Mouse (Mus musculus) MEL (cell line): ENCODE data around the gene Cdk2ap2. TPM values are rescaled to one million over a fixed set of nuclear protein-coding genes. Genes with fewer than 3 reads are reported as not detected.
"Not testable (repeated sequence)": the region's sequence is repeated elsewhere in the genome, so short reads cannot be mapped to it uniquely, and the experiment has no call there.

Experiments used
- DNase-seq: peaks from one replicate; pipeline ENCODE4 v3.0.0; 2011; ENCODE audit warnings: low read depth, low spot score
- H3K27ac ChIP-seq: 2 replicates; pipeline ENCODE4 v1.5.1; 2012; ENCODE audit warnings: low read depth, mild to moderate bottlenecking, control low read depth, low read length, moderate library complexity; ENCODE audit not compliant: control insufficient read depth
- H3K27me3 ChIP-seq, 2 experiments: fragments of 150-350 bp in 1 of 2; sonication (generic) in 1 of 2; 2 replicates each; pipeline ENCODE4 v1.6.1; 2012; ENCODE audit warnings: low read length in 2 of 2, mild to moderate bottlenecking in 2 of 2, improper control_type of control experiment in 1 of 2, moderate library complexity in 1 of 2; ENCODE audit not compliant: insufficient read depth in 2 of 2, control insufficient read depth in 1 of 2
- H3K36me3 ChIP-seq, 2 experiments: 2 replicates each; pipeline ENCODE4 v1.6.1; 2012 to 2014; ENCODE audit warnings: low read length in 2 of 2, improper control_type of control experiment in 1 of 2, inconsistent platforms in 1 of 2, mild to moderate bottlenecking in 1 of 2; ENCODE audit not compliant: insufficient read depth in 2 of 2, control insufficient read depth in 1 of 2
- H3K4me1 ChIP-seq, 2 experiments: fragments of 150-350 bp in 1 of 2; sonication (generic) in 1 of 2; 2 replicates each; pipeline ENCODE4 v1.6.1; 2012; ENCODE audit warnings: low read length in 2 of 2, improper control_type of control experiment in 1 of 2, mild to moderate bottlenecking in 1 of 2; ENCODE audit not compliant: insufficient read depth in 2 of 2, control insufficient read depth in 1 of 2
- H3K4me3 ChIP-seq, 2 experiments: fragments of 150-350 bp in 1 of 2; sonication (generic) in 1 of 2; 2 replicates each; pipeline ENCODE4 v1.5.1; 2012; ENCODE audit warnings: low read depth in 2 of 2, low read length in 2 of 2, mild to moderate bottlenecking in 2 of 2, moderate library complexity in 2 of 2, control low read depth in 1 of 2, improper control_type of control experiment in 1 of 2; ENCODE audit not compliant: control insufficient read depth in 1 of 2, insufficient read depth in 1 of 2
- H3K79me2 ChIP-seq: 2 replicates; pipeline ENCODE4 v1.6.1; 2012; ENCODE audit warnings: mild to moderate bottlenecking, low read length, moderate library complexity; ENCODE audit not compliant: control insufficient read depth, poor library complexity, insufficient read depth
- H3K9ac ChIP-seq: 2 replicates; pipeline ENCODE4 v1.6.1; 2012; ENCODE audit warnings: low read depth, mild to moderate bottlenecking, control low read depth, low read length, moderate library complexity; ENCODE audit not compliant: control insufficient read depth, poor library complexity, severe bottlenecking
- H3K9me3 ChIP-seq: fragments of 150-350 bp; sonication (generic); replicated peaks from 2 replicates; pipeline ENCODE4 v1.6.1; 2012; ENCODE audit warnings: mild to moderate bottlenecking, low read length, improper control_type of control experiment, moderate library complexity; ENCODE audit not compliant: insufficient read depth
- BHLHE40 ChIP-seq: IDR thresholded peaks from 2 replicates; pipeline ENCODE4 v1.6.1; 2012; ENCODE audit warnings: low read depth, mild to moderate bottlenecking, inconsistent platforms, low read length, improper control_type of control experiment, borderline replicate concordance
- CHD1 ChIP-seq: IDR thresholded peaks from 2 replicates; pipeline ENCODE4 v1.6.1; 2012; ENCODE audit warnings: low read depth, mild to moderate bottlenecking, inconsistent platforms, low read length, improper control_type of control experiment
- CTCF ChIP-seq, 3 experiments: IDR thresholded peaks in 2 of 3; conservative IDR thresholded peaks in 1 of 3; 2 replicates each; pipeline ENCODE4 v1.5.1; 2011 to 2012; ENCODE audit warnings: low read length in 3 of 3, low read depth in 2 of 3, mild to moderate bottlenecking in 2 of 3, improper control_type of control experiment in 1 of 3, inconsistent platforms in 1 of 3, mixed read lengths in 1 of 3, moderate library complexity in 1 of 3; ENCODE audit not compliant: control insufficient read depth in 1 of 3, insufficient read depth in 1 of 3, poor library complexity in 1 of 3, severe bottlenecking in 1 of 3
- HCFC1 ChIP-seq: IDR thresholded peaks from 2 replicates; pipeline ENCODE4 v1.6.1; 2012; ENCODE audit warnings: low read depth, mild to moderate bottlenecking, inconsistent platforms, low read length, improper control_type of control experiment, moderate library complexity
- MAX ChIP-seq: IDR thresholded peaks from 2 replicates; pipeline ENCODE4 v1.6.1; 2011; ENCODE audit warnings: low read length, improper control_type of control experiment
- MAZ ChIP-seq: IDR thresholded peaks from 2 replicates; pipeline ENCODE4 v1.6.1; 2012; ENCODE audit warnings: low read depth, mild to moderate bottlenecking, inconsistent platforms, low read length, improper control_type of control experiment
- POLR2A ChIP-seq, 2 experiments: IDR thresholded peaks; 2 replicates each; pipeline ENCODE4 v1.6.1; 2011 to 2012; ENCODE audit warnings: low read length in 2 of 2, mild to moderate bottlenecking in 2 of 2, control low read depth in 1 of 2, improper control_type of control experiment in 1 of 2, low read depth in 1 of 2, moderate library complexity in 1 of 2; ENCODE audit not compliant: control insufficient read depth in 1 of 2, insufficient read depth in 1 of 2, poor library complexity in 1 of 2
- TCF12 ChIP-seq: IDR thresholded peaks from 2 replicates; pipeline ENCODE4 v1.6.1; 2014; ENCODE audit warnings: low read depth, mild to moderate bottlenecking, inconsistent platforms, low read length, improper control_type of control experiment, moderate library complexity
- ZKSCAN1 ChIP-seq: IDR thresholded peaks from 2 replicates; pipeline ENCODE4 v1.6.1; 2012; ENCODE audit warnings: low read depth, mild to moderate bottlenecking, inconsistent platforms, low read length, improper control_type of control experiment, moderate library complexity
- ZNF384 ChIP-seq: IDR thresholded peaks from 2 replicates; pipeline ENCODE4 v1.6.1; 2012; ENCODE audit warnings: low read depth, mild to moderate bottlenecking, inconsistent platforms, low read length, improper control_type of control experiment
- polyA plus RNA-seq, 2 experiments: library from polyadenylated mRNA; stranded (reverse) in 1 of 2; unstranded in 1 of 2; fragments of >175 nt in 1 of 2; fragments of >200 nt in 1 of 2; gene quantifications; 2 replicates each; pipeline versions ENCODE4 v1.2.1 to v1.2.4; 2012; ENCODE audit warnings: low replicate concordance in 2 of 2, low read depth in 1 of 2; ENCODE audit not compliant: insufficient read length in 2 of 2, insufficient read depth in 1 of 2, missing spikeins in 1 of 2
- total RNA-seq: library from RNA; depleted of rRNA; stranded (reverse); fragments of 300-350 nt; gene quantifications from 2 replicates; pipeline ENCODE4 v1.2.3, GENCODE M21; 2012

Cdk2ap2 gene
- total and polyA plus RNA-seq, 3 experiments, result 53.5 to 97.6 TPM; not detected in 1

DNA sequence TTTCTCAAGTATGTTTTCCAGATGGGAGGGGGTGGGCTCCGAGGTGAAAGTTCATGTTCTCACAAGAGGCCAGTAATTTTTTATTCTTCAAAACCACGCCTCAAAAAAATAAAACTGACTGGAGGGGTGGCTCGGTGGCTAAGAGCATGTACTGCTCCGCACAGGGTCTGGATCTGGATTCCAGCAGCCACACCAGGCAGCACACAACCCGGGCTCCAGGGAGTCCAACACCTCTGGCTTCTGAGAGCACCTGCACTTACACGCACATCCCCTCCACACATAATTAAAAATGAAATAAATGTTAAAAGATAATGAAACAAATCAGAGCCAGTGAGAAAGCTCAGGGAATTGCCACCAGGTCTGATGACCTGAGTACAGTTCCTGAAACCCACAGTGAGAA is 30.7 kb upstream of the Cdk2ap2 start:
- Histone ChIP-seq H3K79me2 (no peaks in the 10 kb centered on the region), H3K9ac (no peak overlapping the region), H3K36me3 (no peaks in the 10 kb centered on the region), H3K4me1 (peaks cover 0 to 3% of the 10 kb centered on the region in 2 experiments; a peak in 1 of 4 replicates), H3K27me3 (peaks cover 0 to 2% of the 10 kb centered on the region in 2 experiments; a peak in 2 of 4 replicates), H3K4me3 (no peak overlapping the region), H3K9me3 (no peaks in the 10 kb centered on the region), H3K27ac (no peak overlapping the region)
- no peak for DNase-seq
- no peak for TF ChIP-seq MAX
- TF ChIP-seq, all 39 proteins: peak for 0

GRCm38 (mm10) chr19:4066877-4067276 is 30.1 kb upstream of the Cdk2ap2 start:
- peaks cover 2% of the 10 kb centered on the region in 2 experiments; a peak in 3 of 4 replicates for H3K27me3 ChIP-seq
- no peak overlapping the region for H3K4me3 ChIP-seq
- TF ChIP-seq MAZ (no peak), CTCF (IDR thresholded peaks at IDR 0.05 in 2 of 3, conservative IDR thresholded peaks at IDR 0.05 in 1 of 3; ENCODE audit: control insufficient read depth in 1 of 3, insufficient read depth in 1 of 3, low read depth in 2 of 3, low read length in 3 of 3, poor library complexity in 1 of 3, severe bottlenecking in 1 of 3) (no peak), BHLHE40 (no peak), HCFC1 (no peak), TCF12 (no peak), ZNF384 (no peak), ZKSCAN1 (no peak), CHD1 (no peak), POLR2A (IDR thresholded peaks at IDR 0.05; ENCODE audit: control insufficient read depth in 1 of 2, insufficient read depth in 1 of 2, low read depth in 1 of 2, low read length in 2 of 2, poor library complexity in 1 of 2) (no peak), MAX (no peak)
- H3K36me3 ChIP-seq, result no peaks in the 10 kb centered on the region
- DNase-seq, result no peak
- H3K9me3 ChIP-seq, result no peaks in the 10 kb centered on the region
- peaks cover 0 to 3% of the 10 kb centered on the region in 2 experiments; a peak in 1 of 4 replicates for H3K4me1 ChIP-seq
- no peak overlapping the region for H3K9ac ChIP-seq
- no peak overlapping the region for H3K27ac ChIP-seq
- no peaks in the 10 kb centered on the region for H3K79me2 ChIP-seq

GRCm38 (mm10) chr19:4068242-4068641 is 28.7 kb upstream of the Cdk2ap2 start:
- not testable (repeated sequence) for H3K27ac ChIP-seq, H3K36me3 ChIP-seq, H3K9ac ChIP-seq

More at GRCm38 (mm10) chr19:4068242-4068641, 28.7 kb upstream of the Cdk2ap2 start:
- H3K9me3 ChIP-seq, H3K27me3 ChIP-seq, DNase-seq, H3K4me1 ChIP-seq, H3K79me2 ChIP-seq, H3K4me3 ChIP-seq: not testable (repeated sequence)
